Comparison of ENCODE assay signal across 7 mouse cellular contexts in genomic region chr15:83251176-83252004, GRCm38 (mm10). TPM values are rescaled to one million over a fixed set of nuclear protein-coding genes. Genes with fewer than 3 reads are reported as not detected.
A peak's percentile ranks its signal among the peaks of the same experiment; 100 is the strongest.
DNase-seq lines count a peak whose midpoint lies in the region; ATAC-seq lines count a peak whose summit lies in the region.

A4galt (minus strand) TSS chr15:83251774.

- no peaks in the 10 kb centered on the region for H3K36me3 ChIP-seq in embryonic facial prominence, embryonic 12.5 days
- no peaks in the 10 kb centered on the region for H3K36me3 ChIP-seq in heart, embryonic 11.5 days (ENCODE audit: control insufficient read depth, insufficient read depth, low read length)
- no peaks in the 10 kb centered on the region for H3K36me3 ChIP-seq in kidney, embryonic 14.5 days (ENCODE audit: control insufficient read depth, insufficient read depth, low read length)
- H3K36me3 ChIP-seq in stomach, embryonic 14.5 days (ENCODE audit: control insufficient read depth, insufficient read depth, low read length) = no peaks in the 10 kb centered on the region

- peak within 1 kb of the TSS; percentile 86 for H3K4me2 ChIP-seq in embryonic facial prominence, embryonic 12.5 days (replicated peaks)
- peak within 1 kb of the TSS; percentile 89 for H3K4me2 ChIP-seq in heart, embryonic 11.5 days
- H3K4me2 ChIP-seq in kidney, embryonic 14.5 days (replicated peaks; ENCODE audit: low read depth, low read length) = peak within 1 kb of the TSS; percentile 94
- H3K4me2 ChIP-seq in stomach, embryonic 14.5 days (replicated peaks; ENCODE audit: low read depth, low read length) = peak within 1 kb of the TSS; percentile 98

- WGBS in embryonic facial prominence, embryonic 12.5 days = 2% methylated on average over 66 of the region's 66 CpGs
- 2% methylated on average over 65 of the region's 66 CpGs for WGBS in heart, embryonic 11.5 days (ENCODE audit: insufficient replicate concordance)
- 1% methylated on average over 64 of the region's 66 CpGs for WGBS in kidney, embryonic 14.5 days
- 2% methylated on average over 66 of the region's 66 CpGs for WGBS in stomach, embryonic 14.5 days

- no peaks in the 10 kb centered on the region for H3K9me3 ChIP-seq in embryonic facial prominence, embryonic 12.5 days
- no peaks in the 10 kb centered on the region for H3K9me3 ChIP-seq in heart, embryonic 11.5 days (replicated peaks; ENCODE audit: control insufficient read depth, low read length)
- no peaks in the 10 kb centered on the region for H3K9me3 ChIP-seq in kidney, embryonic 14.5 days (ENCODE audit: control insufficient read depth, low read length)
- 0 out of 2 replicates have a peak, but pooled peaks cover 2% of the 10 kb centered on the region for H3K9me3 ChIP-seq in stomach, embryonic 14.5 days (ENCODE audit: control insufficient read depth, low read depth, low read length)

- H3K9ac ChIP-seq in embryonic facial prominence, embryonic 12.5 days = peak within 1 kb of the TSS; percentile 54
- H3K9ac ChIP-seq in heart, embryonic 11.5 days (ENCODE audit: low read depth, low read length) = peak within 1 kb of the TSS; percentile 55; the same call in 1 of the 2 replicates
- H3K9ac ChIP-seq in kidney, embryonic 14.5 days (ENCODE audit: low read depth, low read length) = peak within 1 kb of the TSS; percentile 74
- peak within 1 kb of the TSS; percentile 63 for H3K9ac ChIP-seq in stomach, embryonic 14.5 days (replicated peaks; ENCODE audit: low read depth, low read length)

- H3K27me3 ChIP-seq in embryonic facial prominence, embryonic 12.5 days = peaks cover 33% of the 10 kb centered on the region
- peaks cover 30% of the 10 kb centered on the region for H3K27me3 ChIP-seq in heart, embryonic 11.5 days (ENCODE audit: control insufficient read depth, insufficient read depth, low read length)
- H3K27me3 ChIP-seq in kidney, embryonic 14.5 days (ENCODE audit: control insufficient read depth, insufficient read depth, low read length) = peaks cover 26% of the 10 kb centered on the region
- H3K27me3 ChIP-seq in stomach, embryonic 14.5 days (ENCODE audit: control insufficient read depth, insufficient read depth, low read length) = 0 out of 2 replicates have a peak, but pooled peaks cover 9% of the 10 kb centered on the region

- peak within 1 kb of the TSS; percentile 47 for H3K4me3 ChIP-seq in embryonic facial prominence, embryonic 12.5 days
- peak within 1 kb of the TSS; percentile 55 for H3K4me3 ChIP-seq in heart, embryonic 11.5 days (ENCODE audit: low read depth, low read length)
- H3K4me3 ChIP-seq in kidney, embryonic 14.5 days (ENCODE audit: low read length) = peak within 1 kb of the TSS; percentile 68
- H3K4me3 ChIP-seq in stomach, embryonic 14.5 days (ENCODE audit: low read depth, low read length) = peak within 1 kb of the TSS; percentile 63

- DNase-seq in adrenal gland, adult 2 months = peak; percentile 63
- peak; percentile 62 for DNase-seq in lung, postnatal 10 days

- peaks cover 7% of the 10 kb centered on the region; the same call in 1 of the 2 replicates for H3K4me1 ChIP-seq in embryonic facial prominence, embryonic 12.5 days
- H3K4me1 ChIP-seq in heart, embryonic 11.5 days (ENCODE audit: control insufficient read depth, insufficient read depth, low read length) = peaks cover 6% of the 10 kb centered on the region; the same call in 1 of the 2 replicates
- 0 out of 2 replicates have a peak, but pooled peaks cover 3% of the 10 kb centered on the region for H3K4me1 ChIP-seq in kidney, embryonic 14.5 days (ENCODE audit: control insufficient read depth, insufficient read depth, low read length)
- 0 out of 2 replicates have a peak, but pooled peaks cover 3% of the 10 kb centered on the region for H3K4me1 ChIP-seq in stomach, embryonic 14.5 days (ENCODE audit: control insufficient read depth, insufficient read depth, low read length)

- ATAC-seq in embryonic facial prominence, embryonic 12.5 days (ENCODE audit: insufficient number of reproducible peaks, insufficient read depth, low FRiP score, low TSS enrichment) = no peak
- ATAC-seq in heart, embryonic 11.5 days (replicated peaks; ENCODE audit: insufficient number of reproducible peaks, low FRiP score, low TSS enrichment) = no peak
- peak; percentile 66 for ATAC-seq in kidney, embryonic 14.5 days (ENCODE audit: low FRiP score, low TSS enrichment)
- peak; percentile 51; the same call in 1 of the 2 replicates for ATAC-seq in stomach, embryonic 14.5 days (ENCODE audit: insufficient number of reproducible peaks, insufficient read depth, low FRiP score, low read depth)
- no peak for ATAC-seq in megakaryocyte progenitor cell, adult 5-6 weeks (replicated peaks; ENCODE audit: poor library complexity)

- H3K27ac ChIP-seq in embryonic facial prominence, embryonic 12.5 days = no peak within 1 kb of the TSS
- H3K27ac ChIP-seq in heart, embryonic 11.5 days (ENCODE audit: low read depth, low read length) = no peak within 1 kb of the TSS
- H3K27ac ChIP-seq in kidney, embryonic 14.5 days (ENCODE audit: low read depth, low read length) = peak within 1 kb of the TSS; percentile 42; the same call in 1 of the 2 replicates
- H3K27ac ChIP-seq in stomach, embryonic 14.5 days (ENCODE audit: low read length) = no peak within 1 kb of the TSS

RNA-seq across cellular contexts. Expression of gene A4galt, which starts in this region (rescaled TPM):
- total RNA-seq in adrenal gland, adult 2 months (2021) = 10 to 100 TPM in 1 of 2 experiments, 1 to 10 TPM in 1; 8.3 to 14.2 TPM
- 8.8 and 22.2 TPM in 2 replicates for polyA plus RNA-seq in adrenal gland, adult 2 months (2012; rRNA removed)
- polyA plus RNA-seq in embryonic facial prominence, embryonic 12.5 days (2016; fragmentation: Nextera tagmentation; extraction: Ambion mirVana) = 1.3 TPM in 2 replicates
- polyA plus RNA-seq in heart, embryonic 11.5 days (2014; fragmentation: Nextera tagmentation; extraction: Ambion mirVana) = 0.17 and 0.55 TPM in 2 replicates
- 14.8 and 19.9 TPM in 2 replicates for polyA plus RNA-seq in kidney, embryonic 14.5 days (2014; fragmentation: Nextera tagmentation; extraction: Ambion mirVana)
- polyA plus RNA-seq in stomach, embryonic 14.5 days (2014; fragmentation: Nextera tagmentation; extraction: Ambion mirVana) = 9.6 and 13.4 TPM in 2 replicates
- not detected in 2 replicates for total RNA-seq in megakaryocyte progenitor cell, adult 5-6 weeks (2015)
- not detected in 2 replicates for total RNA-seq in megakaryocyte progenitor cell, adult 5-6 weeks (2017)

Comparison
In these comparisons a context has a peak if more than half of its experiments do, and no peak if none do; other contexts are left out.
1. RNA of gene A4galt (total RNA-seq): 8.3 to 14.2 TPM in adrenal gland, adult 2 months; not detected in megakaryocyte progenitor cell, adult 5-6 weeks; every median in the first group is over 4 times any median in the second.
2. ATAC-seq: peak in kidney, embryonic 14.5 days (single experiment) and stomach, embryonic 14.5 days (single experiment); none in embryonic facial prominence, embryonic 12.5 days (single experiment), heart, embryonic 11.5 days (single experiment) and megakaryocyte progenitor cell, adult 5-6 weeks (single experiment).
3. Peak in every context shown above with its lines, with median percentiles within 50 percentile points of each other: H3K4me2 ChIP-seq, H3K4me3 ChIP-seq and H3K9ac ChIP-seq.